Mouse (Mus musculus) cerebellum, adult 2 months (tissue): ENCODE measurements at regions not wholly inside any gene's neighbourhood (a gene's known extent, or its start where the extent isn't known, plus 50 kb on each side); places are given as distances from the start of the nearest gene placed in this dataset.

Source experiments
- CTCF ChIP-seq: fragments of 200-500 bp; IDR thresholded peaks from 2 replicates; pipeline ENCODE4 v1.5.1; 2011; ENCODE audit warnings: low read depth, mild to moderate bottlenecking, control low read depth, low read length, moderate library complexity, borderline replicate concordance; ENCODE audit not compliant: insufficient read depth
- POLR2A ChIP-seq: fragments of 200-500 bp; IDR thresholded peaks from 2 replicates; pipeline ENCODE4 v1.6.1; 2011; ENCODE audit warnings: low read length, control low read depth, borderline replicate concordance; ENCODE audit not compliant: insufficient read depth

GRCm38 (mm10) chr1:47003746-47004145 is 111.1 kb upstream of the Slc39a10 start:
- TF ChIP-seq CTCF (no peak), POLR2A (no peak)
